Mouse (Mus musculus) adrenal gland, adult 2 months (tissue): ENCODE data around the gene Hint2. TPM values are rescaled to one million over a fixed set of nuclear protein-coding genes. Genes with fewer than 3 reads are reported as not detected.

Source experiments
- DNase-seq: peaks from one replicate; pipeline ENCODE4 v3.0.0; 2021
- polyA plus RNA-seq: library from polyadenylated mRNA; depleted of rRNA; stranded (reverse); fragments of >200 nt; gene quantifications from 2 replicates; pipeline ENCODE4 v1.2.3, GENCODE M21; 2012
- total RNA-seq, 2 experiments: library from RNA; stranded (reverse); gene quantifications; 2 replicates each; pipeline ENCODE4 v1.2.3; 2021

Hint2 gene
- total and polyA plus RNA-seq, 3 experiments = 48.8 to 96.9 (median 78.7) TPM

DNA sequence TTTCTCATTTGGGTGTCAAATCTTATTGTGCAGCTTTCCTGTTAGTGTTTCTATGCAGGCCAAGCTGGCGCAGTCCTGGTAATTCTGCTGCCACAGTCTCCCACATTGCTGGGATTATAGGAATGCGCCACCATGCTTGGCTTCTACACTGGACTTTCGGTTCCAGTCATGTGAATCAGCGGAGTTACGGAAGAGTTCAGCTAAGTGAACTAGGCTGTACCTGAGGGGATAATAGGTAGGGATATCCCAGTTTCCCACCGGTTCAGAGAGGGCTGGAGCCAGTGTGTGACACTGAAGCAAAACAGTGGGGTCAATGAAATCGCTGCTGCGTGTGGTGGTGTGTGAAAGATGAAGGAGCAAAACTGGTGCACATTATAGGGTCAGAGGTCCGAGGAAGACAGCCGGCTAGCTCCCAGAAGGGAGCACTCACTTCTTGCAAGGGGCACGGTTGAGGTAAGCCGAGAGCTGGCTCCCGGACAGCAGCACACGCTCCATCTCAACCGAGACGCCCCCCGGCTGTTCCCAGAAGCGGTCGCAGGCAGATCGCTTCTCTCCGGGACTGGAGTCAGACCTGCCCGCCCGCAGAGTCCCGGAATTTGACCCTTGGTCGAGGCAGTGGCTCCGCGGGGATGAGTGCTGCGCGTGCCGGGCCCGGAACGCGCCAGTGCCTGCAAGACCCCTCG is 469 bp downstream of the Hint2 start:
- no peak for DNase-seq

DNA sequence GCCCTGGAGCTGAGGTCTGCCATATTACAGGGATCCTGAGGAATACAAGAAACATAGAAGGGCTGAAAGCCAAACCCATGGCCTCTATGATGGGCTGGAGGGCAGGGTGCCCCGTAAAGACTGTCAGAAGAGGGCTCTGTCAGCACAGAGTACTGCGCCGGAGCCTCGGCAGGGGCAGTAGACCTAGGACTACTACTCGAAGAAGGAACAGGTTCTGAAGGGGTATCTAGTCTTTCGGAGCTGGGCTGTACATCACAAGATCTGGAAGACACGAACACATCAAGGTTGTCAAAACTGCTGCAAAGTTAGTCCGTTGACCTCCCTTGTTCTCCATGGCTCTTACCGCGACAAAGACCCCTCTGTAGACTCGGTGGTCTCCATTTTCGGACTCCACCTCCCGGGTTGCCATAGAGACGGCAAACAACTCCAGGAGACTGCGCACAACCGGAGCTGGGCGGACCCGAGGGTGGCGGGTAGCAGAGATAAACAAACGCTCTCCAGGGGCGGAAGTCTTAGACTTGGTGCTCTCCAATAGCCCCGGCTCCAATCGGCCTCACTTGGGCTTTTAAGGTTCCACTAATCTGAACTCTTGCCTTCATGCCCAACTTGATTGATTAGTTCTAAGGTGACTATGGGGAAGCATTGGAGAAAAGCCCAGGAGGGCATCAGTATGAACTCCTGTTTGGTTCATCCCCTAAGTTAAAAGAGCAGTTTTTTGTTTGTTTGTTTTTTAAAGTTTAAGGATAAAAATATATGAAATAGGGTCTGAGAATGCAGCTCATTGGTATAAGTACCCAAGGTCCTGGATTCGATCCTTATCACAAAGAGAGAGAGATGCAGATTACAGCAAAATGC is 2.9 kb downstream of the Hint2 start, which contains the start of gene Spag8:
Gene Spag8 (minus strand): TSS at position 434 of the 855 bp plus-strand sequence.
- peak; percentile 36 for DNase-seq

DNA sequence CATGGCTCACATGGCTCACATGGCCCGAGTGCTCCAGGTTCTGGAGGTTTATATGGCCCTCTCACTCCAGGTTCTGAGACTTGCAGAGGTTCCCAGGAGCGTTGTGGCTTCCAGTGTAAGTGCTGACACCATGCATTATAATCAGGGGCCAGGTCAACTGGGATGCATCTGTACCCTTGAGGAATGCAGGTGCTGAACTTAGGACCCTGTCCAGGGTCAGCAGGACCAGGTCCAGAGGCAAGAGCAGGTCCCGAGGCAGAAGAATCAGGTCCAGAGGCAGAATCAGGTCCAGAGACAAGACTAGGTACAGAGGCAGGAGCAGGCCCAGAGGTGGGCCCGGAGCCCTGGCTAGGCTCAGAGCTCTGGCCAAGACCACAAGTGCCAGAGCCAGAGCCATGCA is 3.5 kb downstream of the Hint2 start:
- no peak for DNase-seq

DNA sequence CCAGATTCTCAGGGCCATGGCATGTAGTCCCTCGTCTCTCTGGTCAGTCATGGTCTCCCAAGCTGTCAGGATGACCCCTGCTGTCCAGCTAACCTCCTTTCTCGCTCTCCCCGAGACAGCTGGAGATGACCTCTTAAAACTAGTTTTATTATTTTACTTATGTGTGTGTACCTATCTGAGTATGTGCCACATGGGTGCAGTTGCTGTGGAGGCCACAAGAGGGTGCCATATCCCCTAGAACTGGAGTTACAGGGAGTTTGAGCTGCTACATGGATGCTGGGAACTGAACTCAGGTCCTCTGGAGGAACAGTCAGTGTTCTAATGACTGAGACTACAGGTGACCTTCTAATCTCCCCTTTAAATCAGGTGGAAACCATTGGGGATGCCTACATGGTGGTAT is 6.5 kb downstream of the Hint2 start:
- no peak for DNase-seq

DNA sequence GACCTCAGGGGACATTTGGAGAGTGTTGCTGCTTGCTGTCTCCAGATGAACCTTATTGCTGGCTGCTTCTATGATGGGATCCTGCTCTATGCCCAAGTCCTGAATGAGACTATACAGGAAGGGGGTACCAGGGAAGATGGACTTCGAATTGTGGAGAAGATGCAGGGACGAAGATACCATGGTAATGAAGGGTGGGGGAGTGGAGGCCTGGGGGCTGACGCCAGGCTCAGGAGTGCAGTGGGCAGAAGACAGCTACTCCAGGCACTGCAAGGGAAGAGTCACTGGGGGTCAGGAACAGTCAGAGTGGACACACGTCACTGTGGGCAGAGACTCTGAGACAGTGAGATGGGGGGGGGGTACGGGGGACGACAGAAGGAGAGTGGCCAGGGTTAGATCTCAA is 15.8 kb downstream of the Hint2 start:
- DNase-seq = no peak

DNA sequence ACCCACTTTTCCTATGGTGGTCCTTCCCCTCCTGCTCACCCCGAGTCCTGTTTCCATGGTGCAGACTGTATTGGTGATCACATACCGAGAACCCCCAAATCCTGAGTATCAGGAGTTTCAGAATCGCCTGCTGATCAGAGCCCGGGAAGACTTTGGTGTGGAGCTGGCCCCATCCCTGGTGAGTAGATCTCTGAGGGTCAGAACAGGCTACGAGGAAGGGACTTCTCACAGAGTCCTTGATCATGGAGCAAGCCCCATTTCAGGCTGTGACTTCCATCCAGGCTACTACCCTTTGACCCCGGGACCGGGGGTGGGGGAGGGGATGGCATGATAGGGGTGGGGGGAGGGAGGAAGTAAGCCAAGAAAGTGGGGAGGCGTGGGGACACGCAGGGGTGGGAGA is 16.2 kb downstream of the Hint2 start:
- DNase-seq = peak; percentile 0

DNA sequence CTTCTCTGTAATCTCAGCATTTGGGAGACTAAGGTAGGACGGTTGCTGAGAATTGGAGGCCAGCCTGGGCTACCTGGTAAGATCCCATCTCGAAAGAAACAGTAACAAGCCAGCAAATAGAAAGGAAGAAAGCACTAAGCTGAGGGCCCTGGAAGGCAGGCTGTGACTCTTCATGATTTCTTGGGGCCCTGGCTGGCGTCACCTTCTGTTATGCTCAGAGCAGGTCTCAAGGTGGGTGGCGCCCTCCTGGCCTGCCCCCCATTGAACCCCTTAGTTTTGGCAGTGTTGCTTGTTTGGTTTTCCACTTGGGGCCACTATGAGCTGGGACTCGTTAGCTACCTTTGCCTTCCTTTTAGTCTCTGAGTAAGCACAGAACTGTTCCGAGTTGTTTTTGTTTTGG is 19.5 kb downstream of the Hint2 start:
- DNase-seq = no peak

DNA sequence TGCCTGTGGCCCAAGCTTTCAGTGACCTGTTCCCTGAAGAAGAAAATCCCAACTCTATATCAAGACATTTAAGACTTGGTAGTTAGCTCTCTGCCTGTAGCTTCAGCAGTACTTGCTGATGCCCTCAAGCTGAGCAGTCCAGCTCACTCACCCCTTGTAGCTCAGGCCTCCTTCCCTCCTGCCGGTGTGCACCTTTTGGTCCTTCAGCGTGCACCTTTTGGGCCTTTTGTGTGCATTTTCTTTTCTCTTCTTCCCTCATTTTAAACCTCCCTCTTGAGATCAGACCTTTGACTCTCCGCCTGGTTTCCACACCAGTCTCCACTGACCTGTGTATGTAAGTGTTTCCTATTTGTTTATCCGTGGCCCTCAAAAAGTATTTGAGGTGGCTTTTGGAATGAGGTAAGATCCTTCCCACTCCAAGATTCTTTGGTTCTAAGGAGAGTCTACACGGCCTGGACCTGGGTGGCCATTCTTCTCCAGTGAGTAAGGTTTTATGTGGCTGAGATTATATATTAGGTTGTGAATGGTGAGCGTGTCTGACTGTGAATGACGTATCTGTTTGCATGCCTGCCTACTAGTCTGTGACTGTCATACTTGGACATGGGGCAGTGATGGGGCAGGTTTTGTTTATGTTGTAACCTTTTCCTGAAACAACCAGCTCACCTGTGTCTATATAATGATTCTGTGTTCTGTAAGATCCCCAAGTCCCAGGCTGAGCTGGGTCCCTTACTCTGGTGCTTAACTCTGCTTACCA is 21.5 kb downstream of the Hint2 start:
- DNase-seq = no peak

DNA sequence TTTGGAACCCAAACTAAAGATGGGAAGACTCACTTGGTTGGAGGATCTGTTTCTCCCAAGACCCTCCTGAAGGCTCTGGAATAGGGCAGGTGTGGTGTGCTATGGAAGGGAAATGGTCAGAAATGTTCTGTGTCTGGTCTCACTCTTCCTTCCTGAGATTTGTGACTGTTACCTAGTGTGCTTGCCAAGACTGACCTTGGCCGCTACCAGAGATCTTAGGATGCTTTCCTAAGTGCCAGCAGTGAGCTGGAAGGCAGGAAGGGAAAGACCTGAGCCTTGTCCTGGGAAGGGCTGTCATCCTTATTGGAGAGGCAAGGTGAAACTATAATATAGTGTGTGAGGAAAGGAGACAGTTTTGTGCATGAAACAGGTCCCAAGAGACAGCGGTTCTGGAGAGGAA is 22.5 kb downstream of the Hint2 start:
- DNase-seq = no peak

DNA sequence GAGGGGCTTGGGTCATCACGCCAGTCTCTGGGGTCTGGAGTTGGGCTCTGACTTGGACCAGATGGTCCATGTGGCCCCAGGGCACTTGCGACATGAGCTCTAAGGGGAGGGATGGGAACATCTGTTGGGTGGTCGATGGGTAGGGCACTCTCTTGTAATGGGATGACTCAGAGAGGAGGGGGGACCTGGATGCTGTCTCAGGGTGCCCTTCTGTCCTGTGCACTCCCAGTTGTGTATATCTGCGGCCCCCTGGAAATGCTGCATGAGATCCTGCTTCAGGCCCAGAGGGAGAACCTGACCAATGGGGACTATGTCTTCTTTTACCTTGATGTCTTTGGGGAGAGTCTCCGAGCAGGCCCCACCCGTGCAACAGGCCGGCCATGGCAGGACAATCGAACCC is 23.0 kb downstream of the Hint2 start:
- DNase-seq = no peak

DNA sequence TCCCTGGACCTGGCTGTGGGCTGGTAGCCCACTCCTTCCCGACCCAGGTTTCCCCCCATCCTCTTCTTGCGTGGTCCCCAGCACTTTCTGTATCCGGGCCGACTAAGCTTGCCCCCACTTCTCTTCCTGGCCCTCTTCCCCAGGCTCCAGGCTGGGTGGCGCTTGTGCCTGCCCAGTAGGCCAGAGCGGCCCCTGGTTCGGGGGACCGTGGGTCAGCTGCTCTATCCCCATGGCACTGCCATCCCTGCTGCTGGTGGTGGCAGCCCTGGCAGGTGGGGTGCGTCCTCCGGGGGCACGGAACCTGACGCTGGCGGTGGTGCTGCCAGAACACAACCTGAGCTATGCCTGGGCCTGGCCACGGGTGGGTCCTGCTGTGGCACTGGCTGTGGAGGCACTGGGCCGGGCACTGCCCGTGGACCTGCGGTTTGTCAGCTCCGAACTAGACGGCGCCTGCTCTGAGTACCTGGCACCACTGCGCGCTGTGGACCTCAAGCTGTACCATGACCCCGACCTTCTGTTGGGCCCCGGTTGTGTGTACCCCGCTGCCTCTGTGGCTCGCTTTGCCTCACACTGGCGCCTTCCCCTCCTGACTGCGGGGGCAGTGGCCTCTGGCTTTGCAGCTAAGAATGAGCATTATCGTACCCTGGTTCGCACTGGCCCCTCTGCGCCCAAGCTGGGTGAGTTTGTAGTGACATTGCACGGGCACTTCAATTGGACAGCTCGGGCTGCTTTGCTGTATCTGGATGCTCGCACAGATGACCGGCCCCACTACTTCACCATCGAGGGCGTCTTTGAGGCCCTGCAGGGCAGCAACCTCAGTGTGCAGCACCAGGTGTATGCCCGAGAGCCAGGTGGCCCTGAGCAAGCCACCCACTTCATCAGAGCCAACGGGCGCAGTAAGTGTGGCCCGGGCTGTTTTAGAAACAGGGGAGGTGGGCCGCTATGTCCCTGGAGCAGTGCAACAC is 24.0 kb downstream of the Hint2 start:
- peak; percentile 18 for DNase-seq

DNA sequence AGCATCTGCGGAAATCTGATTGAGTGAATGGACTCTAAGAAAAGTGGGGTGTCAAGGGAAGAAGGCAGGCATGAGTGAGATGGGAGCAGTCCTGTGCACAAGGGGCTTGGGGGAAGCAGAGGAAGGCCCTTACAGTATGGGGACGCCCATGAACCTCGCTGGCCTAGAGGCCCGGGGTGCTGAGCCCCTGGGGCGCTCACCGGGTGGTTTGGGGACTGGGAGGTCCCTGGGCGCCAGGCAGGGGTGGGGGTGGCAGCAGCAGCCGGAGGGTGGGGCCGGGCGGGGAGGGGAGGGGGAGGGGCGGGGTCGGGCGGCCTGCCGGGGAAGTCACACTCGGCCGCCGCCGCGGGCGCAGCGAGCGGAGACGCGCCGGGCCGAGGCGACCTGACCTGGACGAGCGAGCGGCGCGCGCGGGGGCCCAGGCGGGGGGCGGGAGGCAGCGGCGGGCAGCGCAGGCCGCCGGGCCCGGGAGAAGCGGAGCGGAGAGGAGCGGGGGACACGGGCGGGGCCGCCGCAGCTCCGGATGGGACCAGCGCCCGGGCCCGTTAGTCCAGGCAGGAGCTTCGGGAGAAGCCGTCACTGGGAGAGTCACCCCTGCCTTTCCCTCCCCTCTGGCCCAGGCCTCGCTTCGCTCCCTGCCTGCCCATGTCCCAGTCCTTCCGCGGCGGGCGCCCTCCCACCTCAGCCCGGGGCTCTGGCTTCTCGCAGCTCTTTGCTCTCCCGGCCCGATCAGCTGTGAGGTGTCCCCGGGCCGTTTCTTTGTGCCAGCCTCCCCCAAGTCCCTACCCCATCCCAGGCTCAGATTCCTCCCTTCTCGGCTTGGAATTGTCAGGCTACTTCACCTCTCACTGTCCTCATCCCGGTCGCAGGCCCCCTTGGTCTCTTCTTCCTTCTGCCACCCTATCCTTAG is 25.0 kb downstream of the Hint2 start, which contains the start of gene Npr2:
Gene Npr2 (plus strand): TSS at position 890 of the 910 bp plus-strand sequence.
- DNase-seq = peak; percentile 76

DNA sequence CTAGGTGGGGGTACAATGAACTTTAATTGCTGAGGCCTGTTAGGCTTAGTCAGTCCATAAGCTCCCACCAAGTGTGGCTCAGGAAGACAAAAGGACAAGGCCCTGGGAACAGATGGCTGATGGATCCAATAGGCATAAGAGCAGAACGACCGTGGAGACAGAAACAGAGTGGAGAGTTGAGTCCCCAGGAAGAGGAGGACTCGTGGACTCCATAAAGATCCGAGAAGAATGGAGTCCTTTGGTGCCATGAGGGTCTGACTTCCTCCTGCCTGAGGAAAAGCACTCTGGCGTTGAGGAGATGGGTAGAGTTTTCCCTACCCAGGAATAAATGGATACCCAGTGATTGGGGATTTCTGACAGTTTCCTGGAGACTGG is 25.6 kb downstream of the Hint2 start:
- DNase-seq = no peak

DNA sequence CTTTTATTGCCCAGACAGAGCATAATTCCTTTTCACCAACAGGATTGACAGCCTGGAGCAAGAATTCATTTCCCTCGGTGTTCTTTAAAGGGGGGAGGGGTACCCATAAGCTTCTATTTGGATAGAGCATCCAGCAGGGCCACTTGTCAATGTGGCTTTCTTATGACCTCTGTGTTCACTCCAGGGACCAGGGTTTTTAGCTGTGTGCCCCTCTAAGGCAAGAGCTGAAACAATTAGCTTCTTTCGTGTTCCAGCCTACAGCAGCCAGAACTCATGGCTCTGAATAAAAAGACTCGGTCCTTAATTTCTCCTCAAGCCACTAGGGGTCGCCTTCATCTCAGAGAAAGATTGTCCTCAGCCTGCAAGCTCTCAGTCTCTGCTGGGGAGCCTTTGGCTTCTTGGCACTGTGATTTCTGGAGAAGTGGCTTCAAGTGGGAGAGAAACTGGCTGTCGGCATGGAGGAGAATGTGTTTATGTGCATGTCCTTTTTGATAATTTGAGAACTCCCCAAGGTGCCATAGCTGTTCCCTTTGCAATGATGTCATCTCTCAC is 26.2 kb downstream of the Hint2 start:
- DNase-seq = peak; percentile 84

DNA sequence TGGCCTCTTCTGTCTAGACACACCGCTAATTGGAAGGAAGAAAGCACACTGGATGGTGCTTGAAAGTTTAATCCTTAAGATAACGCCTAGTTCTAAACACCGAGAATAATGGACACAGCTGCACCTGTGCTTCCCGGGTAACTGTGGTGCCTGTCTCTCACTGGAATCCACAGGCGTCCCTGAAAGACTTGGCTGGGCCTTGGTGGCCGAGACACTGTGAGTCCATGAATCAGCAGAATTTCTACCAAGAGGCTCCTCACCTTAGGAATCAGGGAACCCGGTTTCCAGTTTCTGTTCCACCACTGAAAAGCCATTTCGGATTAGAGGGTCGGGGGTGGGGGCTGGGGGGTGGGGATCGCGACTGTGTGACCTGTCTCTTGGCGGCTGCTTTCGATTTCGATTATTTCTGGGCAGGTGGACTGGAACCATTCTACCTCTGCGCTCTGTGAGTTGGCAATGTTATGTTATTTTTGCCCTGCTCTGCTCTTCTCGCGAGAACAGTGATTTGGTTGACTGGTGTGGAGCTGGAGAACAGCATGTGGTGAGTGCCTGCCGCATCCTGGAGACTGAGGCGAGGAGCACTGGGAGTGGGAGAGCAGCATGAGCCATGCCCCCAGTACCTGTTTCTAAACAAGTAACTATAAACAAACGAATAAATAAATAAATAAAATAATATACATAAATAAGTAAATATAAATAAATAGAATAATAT is 27.0 kb downstream of the Hint2 start:
- no peak for DNase-seq

DNA sequence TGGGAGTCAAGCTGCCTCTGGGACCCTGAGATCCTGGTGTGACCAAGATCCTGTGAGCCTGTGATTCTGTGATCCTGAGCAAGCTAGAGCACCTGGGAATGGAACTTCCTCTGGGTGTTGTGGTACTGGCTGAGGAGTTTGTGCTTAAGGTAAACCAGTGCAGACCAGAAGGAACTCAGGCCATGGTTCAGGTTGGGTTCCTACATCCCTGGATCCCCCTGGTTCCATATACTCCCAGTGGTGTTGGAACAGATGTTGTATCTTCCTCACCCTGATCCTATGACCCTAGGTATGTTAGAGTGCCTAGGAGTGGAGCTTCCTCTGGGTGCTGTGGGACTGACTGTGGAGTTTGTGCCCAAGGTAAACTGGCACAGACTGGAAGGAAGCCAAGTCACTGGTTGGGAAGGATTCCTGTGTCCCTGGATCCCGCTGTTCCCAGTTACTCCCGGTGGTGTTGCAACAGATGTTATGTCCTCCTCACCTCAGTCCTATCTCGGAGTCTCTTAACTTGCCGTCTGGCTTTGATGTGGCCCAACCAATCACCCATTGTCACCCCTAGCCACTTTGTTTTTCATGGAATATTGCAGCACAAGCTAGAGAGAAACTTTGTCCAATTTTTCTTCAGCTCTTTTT is 36.0 kb downstream of the Hint2 start:
- peak; percentile 26 for DNase-seq

DNA sequence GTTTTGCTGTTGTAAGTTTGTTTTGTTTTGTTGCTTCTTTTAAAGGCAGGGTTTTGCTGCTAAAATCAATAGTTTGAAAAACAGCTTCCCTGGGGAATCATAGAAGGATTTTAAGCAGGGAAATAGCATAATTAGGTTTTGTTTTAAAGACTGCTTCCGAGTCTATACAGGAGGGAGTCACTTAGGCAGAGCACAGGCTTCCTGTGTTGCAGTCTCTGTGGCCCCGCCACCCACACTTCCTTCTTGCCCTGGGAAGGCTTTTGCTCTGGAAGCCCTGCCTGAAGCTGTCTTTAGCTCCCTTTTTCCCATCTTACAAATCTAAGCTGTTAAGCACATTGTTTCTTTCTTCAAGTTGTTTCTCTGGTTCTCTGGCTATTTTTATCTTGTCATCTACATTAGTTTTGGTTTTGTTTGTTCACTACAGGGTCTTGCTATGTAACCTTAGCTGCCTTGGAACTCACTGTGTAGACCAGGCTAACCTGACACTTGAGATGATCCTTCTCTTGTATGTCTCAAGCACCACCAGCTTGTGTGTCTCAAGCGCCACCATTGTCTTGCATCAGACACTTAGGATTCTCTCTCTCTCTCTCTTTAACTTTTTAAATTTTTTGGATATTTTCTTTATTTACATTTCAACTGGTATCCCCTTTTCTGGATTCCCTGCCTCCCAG is 43.1 kb downstream of the Hint2 start:
- peak; percentile 8 for DNase-seq

DNA sequence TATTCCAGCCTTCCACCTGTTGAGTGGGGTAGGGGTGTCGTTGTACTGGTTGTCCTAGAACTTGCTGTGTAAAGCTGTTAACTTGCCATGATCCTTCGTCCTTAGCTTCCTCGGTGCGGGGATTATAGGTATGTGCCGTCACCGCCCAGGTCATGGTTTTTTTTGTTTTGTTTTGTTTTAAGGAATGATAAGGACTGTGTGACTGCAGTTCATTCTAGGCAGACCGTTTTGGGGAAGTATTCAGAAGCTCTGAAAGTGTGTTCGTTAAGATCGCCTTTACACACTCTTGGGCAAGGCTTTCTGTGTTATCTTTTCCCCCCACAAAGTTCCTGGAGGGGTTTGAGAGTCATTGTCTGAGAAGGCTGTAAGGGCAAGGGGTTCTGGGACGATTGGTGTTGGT is 43.7 kb downstream of the Hint2 start:
- no peak for DNase-seq
